Mouse (Mus musculus) kidney, adult 10 weeks (tissue): Measurements from ENCODE around the gene Kirrel3. TPM values are rescaled to one million over a fixed set of nuclear protein-coding genes. Genes with fewer than 3 reads are reported as not detected.

Source experiments
- polyA plus RNA-seq: library from polyadenylated mRNA; stranded (reverse); fragments of 350-450 nt; fragmentation: Illumina TruSeq; extraction: RNeasy Lipid Tissue Mini Kit (QIAGEN cat#74804); gene quantifications from one replicate; pipeline ENCODE4 v1.2.3, GENCODE M21; 2014; ENCODE audit warnings: low read depth, low replicate concordance

Kirrel3 gene
- polyA plus RNA-seq: not detected

DNA sequence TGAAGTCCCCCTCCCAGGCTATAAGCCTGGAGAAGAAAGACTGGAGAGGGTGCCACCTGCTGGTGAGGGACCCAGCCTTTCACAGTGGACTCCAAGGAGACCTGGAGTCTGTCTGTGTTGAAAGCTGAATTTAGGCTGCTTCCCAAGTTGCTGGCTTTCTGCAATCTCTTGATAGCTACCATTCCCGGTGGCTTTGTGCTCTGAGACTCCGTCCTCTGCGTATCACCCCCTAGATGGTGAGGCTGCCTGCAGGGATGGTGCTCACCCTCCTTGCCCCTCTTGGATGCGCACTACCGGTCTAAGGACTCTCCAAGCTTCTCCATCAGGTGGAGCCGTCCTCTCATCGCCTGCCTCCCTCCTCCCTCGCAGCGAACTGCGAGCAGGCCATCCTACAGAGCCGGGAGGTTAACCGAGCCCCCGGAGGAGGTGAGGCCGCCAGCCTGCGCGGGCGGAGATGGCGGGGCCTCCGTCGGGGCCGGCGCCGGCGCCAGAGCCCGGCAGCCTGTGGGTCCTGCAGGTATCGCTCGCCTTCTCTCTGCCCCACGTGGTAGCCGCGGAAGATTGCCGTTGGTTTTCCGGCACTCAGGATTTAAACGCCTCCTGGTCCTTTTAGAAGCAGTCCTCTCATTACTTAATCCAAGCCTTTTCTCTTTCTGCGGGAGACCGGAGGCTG lies at the start of gene Kirrel3:
Kirrel3 (plus strand) TSS at position 136 of the 673 bp plus-strand sequence.

